Mouse (Mus musculus) heart, adult 2 months (tissue): Measurements from ENCODE around the gene Hrh1. TPM values are rescaled to one million over a fixed set of nuclear protein-coding genes. Genes with fewer than 3 reads are reported as not detected.
A peak's percentile ranks its signal among the peaks of the same experiment; 100 is the strongest.

Experiments used
- DNase-seq, 2 experiments: peaks; one replicate each; pipeline ENCODE4 v3.0.0; 2021
- H3K27ac ChIP-seq: fragments of 200-600 bp; 2 replicates; pipeline ENCODE4 v1.8.1; 2022
- H3K27me3 ChIP-seq: fragments of 200-500 bp; 2 replicates; pipeline ENCODE4 v1.6.1; 2012; ENCODE audit warnings: mild to moderate bottlenecking, low read length, inconsistent platforms, mixed read lengths; ENCODE audit not compliant: control insufficient read depth, insufficient read depth
- H3K36me3 ChIP-seq: fragments of 200-500 bp; 2 replicates; pipeline ENCODE4 v1.6.1; 2012; ENCODE audit warnings: low read length, inconsistent platforms; ENCODE audit not compliant: control insufficient read depth, insufficient read depth
- H3K4me1 ChIP-seq: fragments of 200-500 bp; 2 replicates; pipeline ENCODE4 v1.6.1; 2011; ENCODE audit warnings: low read length; ENCODE audit not compliant: control insufficient read depth, insufficient read depth
- H3K4me3 ChIP-seq: fragments of 200-600 bp; 2 replicates; pipeline ENCODE4 v1.8.1; 2022
- H3K79me2 ChIP-seq: fragments of 200-500 bp; replicated peaks from 2 replicates; pipeline ENCODE4 v1.6.1; 2012; ENCODE audit warnings: mild to moderate bottlenecking, inconsistent platforms, low read length, moderate library complexity, mixed read lengths; ENCODE audit not compliant: control insufficient read depth, insufficient read depth
- H3K9ac ChIP-seq: fragments of 200-500 bp; 2 replicates; pipeline ENCODE4 v1.6.1; 2012; ENCODE audit warnings: low read depth, mild to moderate bottlenecking, control low read depth, inconsistent platforms, low read length, mixed read lengths
- CTCF ChIP-seq: fragments of 200-600 bp; IDR thresholded peaks from 2 replicates; pipeline ENCODE4 v1.8.1; 2022; ENCODE audit warnings: antibody characterized with exemption, mild to moderate bottlenecking, moderate library complexity
- EP300 ChIP-seq: fragments of 200-500 bp; IDR thresholded peaks from 2 replicates; pipeline ENCODE4 v1.6.1; 2011; ENCODE audit warnings: low read depth, low read length, control low read depth; ENCODE audit not compliant: insufficient read depth
- POLR2A ChIP-seq: fragments of 200-500 bp; IDR thresholded peaks from 2 replicates; pipeline ENCODE4 v1.6.1; 2011; ENCODE audit warnings: mild to moderate bottlenecking, low read depth, low read length, control low read depth; ENCODE audit not compliant: insufficient read depth
- WGBS: fragments of 180-500 bp; shearing (Covaris S2); methylation state at CpG from one replicate; pipeline ENCODE4 v1.1.7; 2018; 5-methylcytosine and 5-hydroxymethylcytosine counted together
- intact Hi-C: fragments of 180-260 bp; cut with DNase I; formaldehyde crosslinking; loops from one replicate; pipeline ENCODE4 v1.15.1; 2025
- polyA plus RNA-seq: library from polyadenylated mRNA; depleted of rRNA; stranded (reverse); fragments of >200 nt; gene quantifications from 2 replicates; pipeline ENCODE4 v1.2.3, GENCODE M21; 2012
- total RNA-seq, 2 experiments: library from RNA; stranded (reverse); gene quantifications; 2 replicates each; pipeline ENCODE4 v1.2.3; 2021

The Hrh1 gene
- total and polyA plus RNA-seq, 3 experiments, result 0.20 to 0.47 (median 0.36) TPM

DNA sequence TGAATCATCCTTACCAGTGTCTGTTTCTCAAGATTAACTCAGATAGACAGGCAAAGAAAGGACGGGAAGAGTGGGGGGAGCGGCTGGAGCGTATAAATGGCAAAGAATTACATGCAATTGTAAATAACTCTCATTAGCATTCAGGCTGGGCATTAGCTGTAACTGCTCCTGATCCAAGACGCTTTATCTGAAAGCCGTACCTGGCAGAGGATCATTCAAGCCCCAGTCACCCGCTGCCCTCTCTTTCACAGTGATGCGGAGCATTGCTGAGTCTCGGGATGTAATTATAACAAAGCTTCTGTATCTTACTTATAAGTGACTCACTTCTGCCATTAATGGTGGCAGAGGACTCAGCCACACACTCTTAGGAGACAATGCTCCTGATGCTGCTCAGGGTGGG is 3.1 kb downstream of the Hrh1 start:
- WGBS, result 81% methylated on average over 8 of the region's 8 CpGs
- no peaks in the 10 kb centered on the region for H3K79me2 ChIP-seq
- H3K36me3 ChIP-seq, result no peaks in the 10 kb centered on the region
- TF ChIP-seq EP300 (no peak), POLR2A (no peak), CTCF (no peak)
- no peak overlapping the region for H3K9ac ChIP-seq
- DNase-seq, result no peak
- intact Hi-C loops, result loop anchor here (5.0 kb wide), 1 partner anchor 54 kb away; no protein-coding TSS in a partner anchor
- H3K27me3 ChIP-seq, result peaks cover 11% of the 10 kb centered on the region; the same call in 1 of the 2 replicates
- H3K27ac ChIP-seq, result no peak overlapping the region
- H3K4me3 ChIP-seq, result no peak overlapping the region
- H3K4me1 ChIP-seq, result no peaks in the 10 kb centered on the region; the same call in 1 of the 2 replicates

DNA sequence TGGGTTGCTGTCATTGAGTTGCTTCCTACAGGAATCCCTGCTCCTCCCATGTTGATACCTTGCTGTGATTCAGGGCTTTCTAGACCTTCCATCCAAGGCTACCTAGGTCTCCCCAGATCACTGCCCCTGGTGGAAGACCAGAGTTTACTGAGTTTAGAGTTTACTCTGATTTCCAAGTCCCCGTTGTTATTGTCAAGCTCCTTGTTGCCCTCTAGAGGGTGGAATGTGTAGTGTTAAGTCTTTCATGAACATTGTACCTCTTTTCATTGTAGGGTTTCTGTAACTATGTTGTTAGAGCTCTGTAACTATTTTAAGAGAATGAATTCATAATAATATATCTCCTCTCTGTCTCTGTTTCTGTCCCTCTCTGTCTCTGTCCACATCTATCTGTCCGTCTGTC is 4.4 kb downstream of the Hrh1 start:
- Histone ChIP-seq H3K4me1 (no peaks in the 10 kb centered on the region; the same call in 1 of the 2 replicates), H3K4me3 (no peak overlapping the region), H3K79me2 (no peaks in the 10 kb centered on the region), H3K36me3 (no peaks in the 10 kb centered on the region), H3K27ac (no peak overlapping the region), H3K27me3 (peaks cover 11% of the 10 kb centered on the region; the same call in 1 of the 2 replicates), H3K9ac (no peak overlapping the region)
- peak; percentile 61 for TF ChIP-seq CTCF
- no peak for TF ChIP-seq POLR2A
- DNase-seq, result no peak
- intact Hi-C loops, result loop anchor here (5.0 kb wide), 1 partner anchor 55 kb away; no protein-coding TSS in a partner anchor
- 67% methylated on average over 2 of the region's 2 CpGs for WGBS

DNA sequence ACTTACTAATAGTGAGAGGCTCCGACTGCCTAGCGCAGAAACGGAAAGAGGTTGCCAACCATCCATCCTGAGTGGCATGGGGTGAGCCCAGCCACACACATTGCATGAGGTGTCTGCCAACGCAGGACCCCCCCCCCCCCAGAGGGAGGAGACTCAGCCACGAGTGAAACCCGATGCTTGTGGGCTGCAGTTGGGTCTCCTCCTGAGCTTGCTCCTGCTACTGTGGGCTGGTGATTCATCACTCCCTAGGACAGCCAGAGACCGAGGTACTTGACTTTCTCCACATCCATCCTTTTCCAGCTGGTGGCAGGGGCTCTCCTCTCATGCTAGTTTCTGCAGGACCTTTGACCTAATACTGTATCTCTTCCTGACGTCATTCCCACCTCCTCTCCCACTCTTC is 5.9 kb downstream of the Hrh1 start:
- no peaks in the 10 kb centered on the region for H3K79me2 ChIP-seq
- peaks cover 2% of the 10 kb centered on the region; the same call in 1 of the 2 replicates for H3K4me1 ChIP-seq
- WGBS, result 22% methylated on average over 8 of the region's 8 CpGs
- no peak overlapping the region for H3K9ac ChIP-seq
- intact Hi-C loops, result loop anchor here (5.0 kb wide), 1 partner anchor 56 kb away; no protein-coding TSS in a partner anchor
- H3K4me3 ChIP-seq, result no peak overlapping the region
- H3K27me3 ChIP-seq, result 0 out of 2 replicates have a peak, but pooled peaks cover 3% of the 10 kb centered on the region
- TF ChIP-seq CTCF (no peak), POLR2A (no peak), EP300 (no peak)
- no peak overlapping the region for H3K27ac ChIP-seq
- no peak for DNase-seq
- H3K36me3 ChIP-seq, result no peaks in the 10 kb centered on the region

DNA sequence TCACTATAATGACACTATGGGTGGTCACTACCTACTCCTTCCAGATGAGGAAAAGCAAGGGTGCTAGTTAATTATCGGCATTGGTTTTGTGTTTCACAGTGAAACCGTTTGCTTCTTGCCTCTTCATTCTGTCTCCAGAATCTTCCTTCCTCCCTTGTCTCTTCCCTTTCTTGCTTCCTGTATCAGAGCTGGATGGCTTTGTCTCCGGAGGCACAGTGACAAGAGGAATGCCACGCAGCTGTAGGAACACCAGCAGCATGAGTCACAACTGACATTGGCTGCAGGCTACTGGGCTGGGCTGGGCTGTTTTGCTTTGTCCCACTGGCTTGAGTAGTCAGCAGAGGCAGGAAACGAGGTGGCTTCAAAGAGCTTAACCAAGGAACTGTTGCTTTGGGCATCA is 6.4 kb downstream of the Hrh1 start:
- 0 out of 2 replicates have a peak, but pooled peaks cover 3% of the 10 kb centered on the region for H3K27me3 ChIP-seq
- H3K4me3 ChIP-seq, result no peak overlapping the region
- TF ChIP-seq EP300 (0 out of 2 replicates have a peak, but pooled peaks have one; percentile 24), POLR2A (no peak)
- no peak overlapping the region for H3K9ac ChIP-seq
- no peaks in the 10 kb centered on the region for H3K79me2 ChIP-seq
- H3K36me3 ChIP-seq, result no peaks in the 10 kb centered on the region
- 17% methylated on average over 5 of the region's 5 CpGs for WGBS
- H3K27ac ChIP-seq, result no peak overlapping the region
- H3K4me1 ChIP-seq, result peaks cover 2% of the 10 kb centered on the region; the same call in 1 of the 2 replicates
- DNase-seq, result peak in 1 of 2 experiments; percentile 43
- intact Hi-C loops, result loop anchor here (5.0 kb wide), 1 partner anchor 57 kb away; no protein-coding TSS in a partner anchor

DNA sequence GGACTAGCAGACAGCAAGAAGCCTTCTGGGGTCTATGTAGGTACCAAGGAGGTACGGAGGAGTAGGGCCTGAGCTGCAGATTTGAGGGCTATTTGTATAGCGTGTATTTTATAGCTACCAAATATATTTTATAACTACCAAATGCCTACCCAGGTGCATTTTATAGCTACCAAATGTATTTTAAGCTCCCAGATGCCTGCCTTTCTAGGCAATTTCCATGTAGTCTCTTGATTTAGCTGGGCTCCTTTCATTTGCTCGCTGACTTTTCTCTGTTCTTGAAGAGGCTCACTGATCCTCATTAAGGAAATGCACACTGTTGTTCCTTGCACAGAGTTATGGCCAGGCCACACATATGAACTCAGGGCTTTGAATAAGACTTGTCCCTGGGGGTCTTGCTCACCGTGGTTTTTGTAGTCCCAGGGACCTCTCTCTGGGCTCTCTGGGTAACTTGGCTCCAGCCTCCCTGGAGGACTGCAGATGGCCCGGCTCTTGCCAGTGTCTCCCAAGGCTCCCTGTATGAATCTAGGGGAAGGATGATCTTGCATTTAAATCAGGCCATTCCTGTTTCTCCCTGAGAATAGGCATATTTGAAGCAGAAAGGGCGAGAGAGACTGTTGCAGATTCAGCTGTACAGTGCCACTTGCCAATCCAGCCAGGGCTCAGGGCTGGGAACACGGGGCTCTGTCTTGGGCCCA is 7.2 kb downstream of the Hrh1 start:
- 83% methylated on average over 7 of the region's 7 CpGs for WGBS
- H3K36me3 ChIP-seq, result no peaks in the 10 kb centered on the region
- H3K79me2 ChIP-seq, result no peaks in the 10 kb centered on the region
- H3K4me3 ChIP-seq, result no peak overlapping the region
- intact Hi-C loops, result loop anchor here (5.0 kb wide), 1 partner anchor 58 kb away; no protein-coding TSS in a partner anchor
- H3K4me1 ChIP-seq, result peaks cover 2% of the 10 kb centered on the region; the same call in 1 of the 2 replicates
- TF ChIP-seq CTCF (no peak), EP300 (no peak), POLR2A (no peak)
- H3K9ac ChIP-seq, result no peak overlapping the region
- no peak overlapping the region for H3K27ac ChIP-seq
- DNase-seq, result no peak
- 0 out of 2 replicates have a peak, but pooled peaks cover 2% of the 10 kb centered on the region for H3K27me3 ChIP-seq

DNA sequence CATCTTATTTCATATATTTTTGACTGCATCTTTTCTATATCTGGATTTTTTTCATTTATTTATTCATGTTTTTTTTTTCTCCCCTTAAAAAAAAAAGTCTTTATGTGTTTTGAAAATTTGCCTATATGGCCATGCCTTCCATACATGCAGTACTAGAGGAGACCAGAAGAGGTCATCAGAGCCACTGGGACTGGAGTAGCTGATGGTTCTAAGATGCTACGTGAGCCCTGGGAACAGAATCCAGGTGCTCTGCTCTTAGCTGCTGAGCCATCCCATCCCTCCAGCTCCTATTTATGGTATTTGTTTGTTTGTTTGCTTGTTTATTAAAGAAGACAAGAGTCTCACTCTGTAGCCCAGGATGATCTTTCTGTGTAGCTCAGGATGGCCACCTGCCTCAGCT is 8.9 kb downstream of the Hrh1 start:
- intact Hi-C loops, result no loop called here
- no peak for DNase-seq
- no peaks in the 10 kb centered on the region for H3K36me3 ChIP-seq
- H3K27ac ChIP-seq, result no peak overlapping the region
- peaks cover 2% of the 10 kb centered on the region; the same call in 1 of the 2 replicates for H3K4me1 ChIP-seq
- H3K79me2 ChIP-seq, result no peaks in the 10 kb centered on the region
- no peak overlapping the region for H3K9ac ChIP-seq
- no peak overlapping the region for H3K4me3 ChIP-seq
- 0 out of 2 replicates have a peak, but pooled peaks cover 2% of the 10 kb centered on the region for H3K27me3 ChIP-seq
- 61% methylated on average over 1 of the region's 1 CpGs for WGBS
- TF ChIP-seq CTCF, result peak; percentile 72
- no peak for TF ChIP-seq POLR2A
- TF ChIP-seq EP300, result no peak
